Mouse (Mus musculus) brain, embryonic 14.5 days (tissue): ENCODE measurements around the gene Gm4792. TPM values are rescaled to one million over a fixed set of nuclear protein-coding genes. Genes with fewer than 3 reads are reported as not detected.

Experiments
- DNase-seq: peaks from one replicate; pipeline ENCODE4 v3.0.0-alpha.2; 2011; ENCODE audit warnings: low read depth
- CTCF ChIP-seq: fragments of 200-500 bp; IDR thresholded peaks from 2 replicates; pipeline ENCODE4 v1.5.1; 2012; ENCODE audit warnings: inconsistent platforms, mild to moderate bottlenecking, moderate library complexity, borderline replicate concordance; ENCODE audit not compliant: insufficient read depth, insufficient read length; ENCODE audit errors: extremely low read depth
- POLR2A ChIP-seq: fragments of 200-500 bp; IDR thresholded peaks from 2 replicates; pipeline ENCODE4 v1.6.1; 2012; ENCODE audit warnings: mild to moderate bottlenecking, inconsistent platforms, borderline replicate concordance; ENCODE audit not compliant: poor library complexity, insufficient read depth, insufficient read length, severe bottlenecking; ENCODE audit errors: extremely low read depth
- polyA plus RNA-seq: library from polyadenylated mRNA; depleted of rRNA; stranded (reverse); fragments of >200 nt; gene quantifications from 2 replicates; pipeline ENCODE4 v1.2.3, GENCODE M21; 2012; rRNA removed

Gene Gm4792
- polyA plus RNA-seq, 1 experiment: 0.11 TPM

DNA sequence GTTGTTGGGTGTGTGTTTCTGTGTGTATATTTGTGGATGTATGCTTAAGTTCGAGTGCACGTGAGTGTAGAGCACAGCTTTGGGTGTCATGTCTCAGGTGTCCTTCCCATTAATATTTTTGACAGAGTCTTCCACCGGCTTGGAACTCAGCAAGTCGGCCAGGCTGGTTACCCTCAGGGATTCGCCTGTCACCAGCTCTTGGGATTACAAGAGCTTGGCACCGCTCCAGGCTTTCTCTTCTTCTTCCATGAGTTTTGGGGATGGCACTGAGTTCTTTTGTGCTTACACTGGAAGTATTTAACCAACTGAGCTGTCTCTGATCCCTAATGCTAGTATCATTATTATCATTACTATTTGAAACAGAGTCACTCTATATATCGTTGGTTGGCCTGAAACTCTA is 15.7 kb downstream of the Gm4792 start:
- no peak for DNase-seq
- TF ChIP-seq POLR2A (no peak), CTCF (no peak)

DNA sequence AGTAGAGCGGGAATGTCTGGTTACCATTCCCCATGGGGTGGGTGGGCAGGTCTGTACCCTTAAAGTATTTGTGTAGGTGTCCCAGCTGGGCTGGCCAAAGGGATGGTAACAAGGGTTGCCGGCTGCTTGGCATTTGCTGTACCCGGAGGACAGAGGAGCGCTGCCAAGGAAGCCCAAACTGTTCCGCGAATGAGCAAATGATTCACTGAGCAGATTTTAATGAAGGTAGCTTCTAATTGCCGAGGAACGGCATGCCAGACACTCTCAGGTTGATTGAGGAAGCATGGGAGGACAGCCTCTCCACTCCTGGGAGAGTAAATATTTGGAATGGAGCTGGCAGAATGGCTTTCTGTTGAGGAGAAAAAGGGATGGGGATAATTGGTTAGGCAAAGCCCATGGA is 16.3 kb downstream of the Gm4792 start:
- TF ChIP-seq POLR2A (no peak), CTCF (no peak)
- DNase-seq: peak; percentile 80

- DNase-seq: no peak
- TF ChIP-seq POLR2A (no peak), CTCF (no peak)
Observed at GRCm38 (mm10) chr10:94276511-94276910, 22.0 kb downstream of the Gm4792 start.

GRCm38 (mm10) chr10:94275321-94275720 is 23.2 kb downstream of the Gm4792 start:
- no peak for DNase-seq
- TF ChIP-seq POLR2A: no peak
- no peak for TF ChIP-seq CTCF

- DNase-seq: peak; percentile 52
- TF ChIP-seq CTCF (no peak), POLR2A (no peak)
Observed at GRCm38 (mm10) chr10:94265656-94266542, 32.6 kb downstream of the Gm4792 start.

GRCm38 (mm10) chr10:94263211-94263610 is 35.3 kb downstream of the Gm4792 start:
- TF ChIP-seq POLR2A: no peak
- no peak for TF ChIP-seq CTCF
- no peak for DNase-seq

- TF ChIP-seq CTCF (no peak), POLR2A (no peak)
- no peak for DNase-seq
Observed at GRCm38 (mm10) chr10:94262646-94263045, 35.9 kb downstream of the Gm4792 start.

- no peak for DNase-seq
- TF ChIP-seq POLR2A (no peak), CTCF (no peak)
Observed at GRCm38 (mm10) chr10:94260544-94260943, 38.0 kb downstream of the Gm4792 start.

DNA sequence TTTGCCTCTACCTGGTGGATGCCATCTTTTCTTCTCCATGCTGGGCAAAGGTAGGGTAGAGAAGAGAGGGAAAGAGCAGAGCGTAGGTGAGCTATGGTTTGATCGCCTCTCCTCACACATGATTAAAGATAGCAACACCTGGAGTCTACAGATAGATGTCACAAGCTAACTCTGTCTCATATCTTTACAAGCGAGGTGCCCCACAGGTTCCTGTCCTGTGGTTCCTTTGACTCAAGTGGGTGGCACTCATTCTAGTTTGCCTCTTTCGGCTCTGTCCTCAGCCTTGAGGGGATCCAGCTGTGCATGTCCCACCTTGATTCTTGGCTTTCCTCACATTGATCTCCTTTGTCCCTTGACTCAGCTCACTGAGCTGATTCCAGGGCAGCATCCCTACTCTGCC is 42.0 kb downstream of the Gm4792 start:
- TF ChIP-seq CTCF: no peak
- no peak for TF ChIP-seq POLR2A

GRCm38 (mm10) chr10:94255744-94256143 is 42.8 kb downstream of the Gm4792 start:
- TF ChIP-seq CTCF (no peak), POLR2A (no peak)
- DNase-seq: no peak

More for the DNA sequence above, 42.0 kb downstream of the Gm4792 start:
- no peak for DNase-seq

GRCm38 (mm10) chr10:94254766-94255165 is 43.7 kb downstream of the Gm4792 start:
- no peak for TF ChIP-seq POLR2A
- TF ChIP-seq CTCF: no peak
- no peak for DNase-seq

DNA sequence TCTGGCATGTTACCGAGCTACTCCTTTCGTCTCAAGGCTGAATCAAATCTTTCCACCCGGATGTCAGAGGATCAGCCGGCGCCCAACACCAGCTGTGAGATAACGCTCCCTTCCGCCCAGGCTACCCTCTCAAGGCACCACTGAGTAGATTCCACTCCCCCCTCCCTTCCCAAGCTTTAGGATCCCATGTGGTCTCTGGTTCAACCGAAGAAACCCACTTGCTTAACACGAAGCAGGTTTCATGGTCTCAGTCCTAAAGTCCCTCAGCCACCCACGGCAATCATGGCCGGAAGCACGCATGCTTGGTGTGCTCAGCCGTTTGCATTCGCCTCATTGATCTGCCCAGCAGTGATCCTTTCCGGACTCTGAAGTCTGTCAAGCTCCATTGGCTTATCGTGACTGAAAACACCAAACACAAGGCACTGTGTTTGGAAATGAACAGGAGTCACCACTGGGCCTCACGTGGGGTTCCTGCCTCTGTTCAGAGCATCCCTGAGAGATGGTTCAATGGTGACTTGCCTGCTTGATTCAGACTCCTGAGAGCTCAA is 45.2 kb downstream of the Gm4792 start:
- DNase-seq: no peak
- TF ChIP-seq POLR2A (no peak), CTCF (no peak)

GRCm38 (mm10) chr10:94249575-94250456 is 48.7 kb downstream of the Gm4792 start:
- TF ChIP-seq POLR2A: no peak
- TF ChIP-seq CTCF: no peak
- peak; percentile 88 for DNase-seq

- no peak for TF ChIP-seq CTCF
- no peak for TF ChIP-seq POLR2A
- no peak for DNase-seq
Observed at GRCm38 (mm10) chr10:94247748-94248349, 50.7 kb downstream of the Gm4792 start.

Other genes starting within 250 kb of the Gm4792 start
- 10.9 and 11.3 TPM in 2 replicates for gene Nr2c1, start 150.7 kb downstream of the Gm4792 start, polyA plus RNA-seq
- gene Ndufa12, start 100.0 kb downstream of the Gm4792 start, polyA plus RNA-seq: 180 and 184 TPM in 2 replicates
- gene Tmcc3, start 13.2 kb upstream of the Gm4792 start, polyA plus RNA-seq: 4.5 and 7.2 TPM in 2 replicates